Mouse (Mus musculus): ENCODE results near the gene Tubg2. TPM values are rescaled to one million over a fixed set of nuclear protein-coding genes. Genes with fewer than 3 reads are reported as not detected.

Gene Tubg2
- polyA plus RNA-seq, 1 experiment, result 2.2 TPM

DNA sequence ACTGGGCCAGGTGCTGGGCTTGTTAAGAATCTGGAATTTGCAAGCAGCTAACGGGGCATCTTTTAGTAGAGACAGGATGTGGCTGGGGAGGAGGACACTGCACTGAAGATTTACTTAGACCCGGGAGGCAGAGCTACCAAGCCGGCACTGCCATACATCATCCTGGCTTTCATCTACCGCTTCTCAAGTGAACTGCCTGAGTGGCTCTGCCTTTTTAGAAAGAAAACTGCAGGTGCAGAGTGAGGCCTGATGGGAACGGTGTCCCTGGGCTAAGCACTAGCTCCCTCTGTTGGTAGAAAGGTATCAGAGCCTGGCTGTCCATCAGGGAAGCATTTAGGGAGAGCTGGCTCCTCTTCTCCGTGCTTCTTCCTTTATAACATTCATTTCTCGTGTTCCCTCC lies 45.3 kb downstream of the Tubg2 start:
- H3K4me1 ChIP-seq (ENCODE audit: control insufficient read depth, insufficient read depth, insufficient read length, low read length), result no peaks in the 10 kb centered on the region
- no peak overlapping the region for H3K27ac ChIP-seq (ENCODE audit: insufficient read depth, low read depth, low read length)
- H3K4me3 ChIP-seq (ENCODE audit: low read depth, low read length), result no peak overlapping the region
- H3K36me3 ChIP-seq (ENCODE audit: control insufficient read depth, insufficient read depth, low read length), result peaks cover 78% of the 10 kb centered on the region
- TF ChIP-seq POLR2A (IDR thresholded peaks at IDR 0.05; ENCODE audit: low read depth, low read length) (no peak), CTCF (IDR thresholded peaks at IDR 0.05; ENCODE audit: extremely low read depth, insufficient read length, insufficient replicate concordance, low read depth, low read length) (peak; percentile 67; the same call in 1 of the 2 replicates)
- WGBS, result 38% methylated on average over 7 of the region's 7 CpGs
- H3K27me3 ChIP-seq (ENCODE audit: control insufficient read depth, insufficient read depth, low read length), result no peaks in the 10 kb centered on the region

Other genes starting within 250 kb of the Tubg2 start
- gene Stat3, start 216.4 kb upstream of the Tubg2 start, polyA plus RNA-seq (2012; rRNA removed), result 55.2 and 106 TPM in 2 replicates
- 27.4 and 42.8 TPM in 2 replicates for gene Cavin1, start 185.0 kb upstream of the Tubg2 start, polyA plus RNA-seq (2012; rRNA removed)
- gene Atp6v0a1, start 146.5 kb upstream of the Tubg2 start, polyA plus RNA-seq (2012; rRNA removed), result 43.5 and 69.5 TPM in 2 replicates
- 11.8 and 19.1 TPM in 2 replicates for gene Naglu, start 85.9 kb upstream of the Tubg2 start, polyA plus RNA-seq (2012; rRNA removed)
- 0.20 and 0.28 TPM in 2 replicates for gene Hsd17b1, start 77.5 kb upstream of the Tubg2 start, polyA plus RNA-seq (2012; rRNA removed)
- 26.3 and 38.9 TPM in 2 replicates for gene Coasy, start 73.3 kb upstream of the Tubg2 start, polyA plus RNA-seq (2012; rRNA removed)
- 54.1 and 100 TPM in 2 replicates for gene Mlx, start 68.6 kb upstream of the Tubg2 start, polyA plus RNA-seq (2012; rRNA removed)
- 0.22 and 0.46 TPM in 2 replicates for gene Psmc3ip, start 60.5 kb upstream of the Tubg2 start, polyA plus RNA-seq (2012; rRNA removed)
- 27.3 and 55.0 TPM in 2 replicates for gene Retreg3, start 36.0 kb upstream of the Tubg2 start, polyA plus RNA-seq (2012; rRNA removed)
- 13.2 and 16.2 TPM in 2 replicates for gene Tubg1, start 36.0 kb upstream of the Tubg2 start, polyA plus RNA-seq (2012; rRNA removed)
- gene Cntnap1, start 14.6 kb downstream of the Tubg2 start, polyA plus RNA-seq (2012; rRNA removed), result 2.7 and 2.8 TPM in 2 replicates
- 33.0 and 84.5 TPM in 2 replicates for gene Plekhh3, start 15.4 kb downstream of the Tubg2 start, polyA plus RNA-seq (2012; rRNA removed)
- gene Ccr10, start 19.5 kb downstream of the Tubg2 start, polyA plus RNA-seq (2012; rRNA removed), result 18.4 and 25.7 TPM in 2 replicates
- gene Ezh1, start 70.6 kb downstream of the Tubg2 start, polyA plus RNA-seq (2012; rRNA removed), result 7.9 and 20.0 TPM in 2 replicates
- 15.1 and 25.8 TPM in 2 replicates for gene Ramp2, start 90.1 kb downstream of the Tubg2 start, polyA plus RNA-seq (2012; rRNA removed)
- 28.9 and 64.8 TPM in 2 replicates for gene Vps25, start 97.8 kb downstream of the Tubg2 start, polyA plus RNA-seq (2012; rRNA removed)
- 3.0 and 7.9 TPM in 2 replicates for gene Wnk4, start 104.7 kb downstream of the Tubg2 start, polyA plus RNA-seq (2012; rRNA removed)
- gene Cntd1, start 123.1 kb downstream of the Tubg2 start, polyA plus RNA-seq (2012; rRNA removed), result 0.09 and 0.20 TPM in 2 replicates
- gene Coa3, start 123.2 kb downstream of the Tubg2 start, polyA plus RNA-seq (2012; rRNA removed), result 174 and 479 TPM in 2 replicates
- gene Becn1, start 146.4 kb downstream of the Tubg2 start, polyA plus RNA-seq (2012; rRNA removed), result 157 and 163 TPM in 2 replicates
- gene Psme3, start 160.3 kb downstream of the Tubg2 start, polyA plus RNA-seq (2012; rRNA removed), result 19.9 and 36.7 TPM in 2 replicates
- 2.7 and 5.9 TPM in 2 replicates for gene Aoc2, start 169.2 kb downstream of the Tubg2 start, polyA plus RNA-seq (2012; rRNA removed)
- gene Aoc3, start 174.7 kb downstream of the Tubg2 start, polyA plus RNA-seq (2012; rRNA removed), result 6.6 and 8.9 TPM in 2 replicates
- 8.8 and 9.7 TPM in 2 replicates for gene G6pc, start 211.7 kb downstream of the Tubg2 start, polyA plus RNA-seq (2012; rRNA removed)